Mouse (Mus musculus): ENCODE results near the gene Stub1. TPM values are rescaled to one million over a fixed set of nuclear protein-coding genes. Genes with fewer than 3 reads are reported as not detected.

Stub1 gene
- total and polyA plus RNA-seq, 3 experiments, result 74.0 to 99.7 TPM; not detected in 1

GRCm38 (mm10) chr17:25868601-25869191 is 35.5 kb upstream of the Stub1 start, which contains the start of gene Mcrip2:
Mcrip2 (minus strand) TSS chr17:25868764.
- peaks cover 25% of the 10 kb centered on the region for H3K79me2 ChIP-seq (ENCODE audit: control insufficient read depth, insufficient read depth, low read length, poor library complexity)
- peak within 1 kb of the TSS; percentile 47 for H3K27ac ChIP-seq (ENCODE audit: control insufficient read depth, low read depth, low read length)
- DNase-seq (ENCODE audit: low read depth, low spot score), result peak; percentile 91
- H3K4me1 ChIP-seq (ENCODE audit: control insufficient read depth in 1 of 2, insufficient read depth in 2 of 2, low read length in 2 of 2), result 0 out of 4 replicates have a peak, but pooled peaks cover 0 to 5% of the 10 kb centered on the region in 2 experiments
- no peak for TF ChIP-seq ELF1 (IDR thresholded peaks at IDR 0.05; ENCODE audit: low read depth, low read length)
- peak; percentile 78 for TF ChIP-seq TBP (IDR thresholded peaks at IDR 0.05; ENCODE audit: low read depth, low read length)
- peak; percentile 39; the same call in 1 of the 2 replicates for TF ChIP-seq NRF1 (IDR thresholded peaks at IDR 0.05; ENCODE audit: insufficient read depth, low read depth, low read length, poor library complexity, severe bottlenecking)
- TF ChIP-seq MAZ (IDR thresholded peaks at IDR 0.05; ENCODE audit: low read depth, low read length), result peak; percentile 83; the same call in 1 of the 2 replicates
- TF ChIP-seq CHD2 (IDR thresholded peaks at IDR 0.05; ENCODE audit: low read length), result no peak
- no peak for TF ChIP-seq EP300 (IDR thresholded peaks at IDR 0.05; ENCODE audit: low read depth in 1 of 2, low read length in 2 of 2)
- peak; percentile 29; the same call in 1 of the 2 replicates for TF ChIP-seq TCF12 (IDR thresholded peaks at IDR 0.05; ENCODE audit: low read depth, low read length)
- TF ChIP-seq SIN3A (IDR thresholded peaks at IDR 0.05; ENCODE audit: low read length), result peak; percentile 98
- TF ChIP-seq POLR2A (IDR thresholded peaks at IDR 0.05; ENCODE audit: control insufficient read depth in 1 of 2, insufficient read depth in 1 of 2, low read depth in 1 of 2, low read length in 2 of 2, poor library complexity in 1 of 2), result peak; percentile 51 to 76; a peak in 1 of 4 replicates
- no peak for TF ChIP-seq GATA1 (IDR thresholded peaks at IDR 0.05; ENCODE audit: low read depth, low read length)
- TF ChIP-seq HCFC1 (IDR thresholded peaks at IDR 0.05; ENCODE audit: low read depth, low read length), result peak; percentile 76
- TF ChIP-seq NELFE (IDR thresholded peaks at IDR 0.05; ENCODE audit: low read depth, low read length), result peak; percentile 52
- peaks cover 0 to 3% of the 10 kb centered on the region in 2 experiments; a peak in 1 of 4 replicates for H3K36me3 ChIP-seq (ENCODE audit: control insufficient read depth in 1 of 2, insufficient read depth in 2 of 2, low read length in 2 of 2)
- H3K9me3 ChIP-seq (replicated peaks; ENCODE audit: insufficient read depth, low read length), result no peaks in the 10 kb centered on the region
- peak within 1 kb of the TSS; percentile 76 to 79 for H3K4me3 ChIP-seq (ENCODE audit: control insufficient read depth in 1 of 2, insufficient read depth in 1 of 2, low read depth in 2 of 2, low read length in 2 of 2)
- peak within 1 kb of the TSS; percentile 80 for H3K9ac ChIP-seq (ENCODE audit: control insufficient read depth, low read depth, low read length, poor library complexity, severe bottlenecking)
- no peaks in the 10 kb centered on the region for H3K27me3 ChIP-seq (ENCODE audit: control insufficient read depth in 1 of 2, insufficient read depth in 2 of 2, low read length in 2 of 2)

GRCm38 (mm10) chr17:25867836-25868600 is 34.8 kb upstream of the Stub1 start:
- peak; percentile 75 for DNase-seq (ENCODE audit: low read depth, low spot score)
- TF ChIP-seq MXI1 (IDR thresholded peaks at IDR 0.05; ENCODE audit: low read depth, low read length) (peak; percentile 90), POLR2AphosphoS2 (IDR thresholded peaks at IDR 0.05; ENCODE audit: low read length) (no peak; the same call in 1 of the 2 replicates), BHLHE40 (IDR thresholded peaks at IDR 0.05; ENCODE audit: borderline replicate concordance, low read depth, low read length) (peak; percentile 69), MYC (IDR thresholded peaks at IDR 0.05; ENCODE audit: low read depth, low read length) (peak; percentile 92), MAX (IDR thresholded peaks at IDR 0.05; ENCODE audit: low read length) (peak; percentile 87), RCOR1 (IDR thresholded peaks at IDR 0.05; ENCODE audit: low read depth, low read length) (0 out of 2 replicates have a peak, but pooled peaks have one; percentile 24), CTCF (IDR thresholded peaks at IDR 0.05 in 2 of 3, conservative IDR thresholded peaks at IDR 0.05 in 1 of 3; ENCODE audit: control insufficient read depth in 1 of 3, insufficient read depth in 1 of 3, low read depth in 2 of 3, low read length in 3 of 3, poor library complexity in 1 of 3, severe bottlenecking in 1 of 3) (no peak), HCFC1 (IDR thresholded peaks at IDR 0.05; ENCODE audit: low read depth, low read length) (peak; percentile 75), CHD1 (IDR thresholded peaks at IDR 0.05; ENCODE audit: low read depth, low read length) (0 out of 2 replicates have a peak, but pooled peaks have one; percentile 30), TCF12 (IDR thresholded peaks at IDR 0.05; ENCODE audit: low read depth, low read length) (0 out of 2 replicates have a peak, but pooled peaks have one; percentile 11), USF1 (IDR thresholded peaks at IDR 0.05; ENCODE audit: low read depth, low read length) (peak; percentile 38; the same call in 1 of the 2 replicates), NRF1 (IDR thresholded peaks at IDR 0.05; ENCODE audit: insufficient read depth, low read depth, low read length, poor library complexity, severe bottlenecking) (no peak), SIN3A (IDR thresholded peaks at IDR 0.05; ENCODE audit: low read length) (peak; percentile 77)

More at GRCm38 (mm10) chr17:25867836-25868600, 34.8 kb upstream of the Stub1 start:
- 0 out of 4 replicates have a peak, but pooled peaks cover 0 to 5% of the 10 kb centered on the region in 2 experiments for H3K4me1 ChIP-seq (ENCODE audit: control insufficient read depth in 1 of 2, insufficient read depth in 2 of 2, low read length in 2 of 2)
- H3K79me2 ChIP-seq (ENCODE audit: control insufficient read depth, insufficient read depth, low read length, poor library complexity), result peaks cover 25% of the 10 kb centered on the region
- H3K27ac ChIP-seq (ENCODE audit: control insufficient read depth, low read depth, low read length), result peak overlapping the region; percentile 47
- H3K9me3 ChIP-seq (replicated peaks; ENCODE audit: insufficient read depth, low read length), result no peaks in the 10 kb centered on the region
- peak overlapping the region; percentile 76 to 79 for H3K4me3 ChIP-seq (ENCODE audit: control insufficient read depth in 1 of 2, insufficient read depth in 1 of 2, low read depth in 2 of 2, low read length in 2 of 2)
- no peaks in the 10 kb centered on the region for H3K27me3 ChIP-seq (ENCODE audit: control insufficient read depth in 1 of 2, insufficient read depth in 2 of 2, low read length in 2 of 2)
- H3K9ac ChIP-seq (ENCODE audit: control insufficient read depth, low read depth, low read length, poor library complexity, severe bottlenecking), result peak overlapping the region; percentile 80
- peaks cover 0 to 3% of the 10 kb centered on the region in 2 experiments; a peak in 1 of 4 replicates for H3K36me3 ChIP-seq (ENCODE audit: control insufficient read depth in 1 of 2, insufficient read depth in 2 of 2, low read length in 2 of 2)
